Mouse (Mus musculus) hindbrain, embryonic 15.5 days (tissue): Measurements from ENCODE around the gene Tmem230. TPM values are rescaled to one million over a fixed set of nuclear protein-coding genes. Genes with fewer than 3 reads are reported as not detected.
A peak's percentile ranks its signal among the peaks of the same experiment; 100 is the strongest.
"Not testable (repeated sequence)": the region's sequence is repeated elsewhere in the genome, so short reads cannot be mapped to it uniquely, and the experiment has no call there.

Source experiments
- ATAC-seq: fragments of 200-750 bp; cut with Nextera tagmentation; 2 replicates; pipeline ENCODE4 v1.8.0; 2017; ENCODE audit warnings: low read depth, moderate number of reproducible peaks, moderate TSS enrichment; ENCODE audit not compliant: low FRiP score
- H3K27ac ChIP-seq: fragments of 300-500 bp; sonication (generic); replicated peaks from 2 replicates; pipeline ENCODE4 v1.5.1; 2015; ENCODE audit warnings: mild to moderate bottlenecking, inconsistent platforms
- H3K27me3 ChIP-seq: fragments of 300-500 bp; sonication (generic); 2 replicates; pipeline ENCODE4 v1.6.1; 2015; ENCODE audit warnings: control low read depth, inconsistent platforms
- H3K36me3 ChIP-seq: fragments of 300-500 bp; sonication (generic); 2 replicates; pipeline ENCODE4 v1.6.1; 2015; ENCODE audit warnings: control low read depth, inconsistent platforms
- H3K4me1 ChIP-seq: fragments of 300-500 bp; sonication (generic); replicated peaks from 2 replicates; pipeline ENCODE4 v1.6.1; 2015; ENCODE audit warnings: control low read depth, inconsistent platforms
- H3K4me2 ChIP-seq: fragments of 300-500 bp; sonication (generic); 2 replicates; pipeline ENCODE4 v1.6.1; 2015; ENCODE audit warnings: moderate library complexity, mild to moderate bottlenecking, inconsistent platforms
- H3K4me3 ChIP-seq: fragments of 300-500 bp; sonication (generic); 2 replicates; pipeline ENCODE4 v1.5.1; 2015; ENCODE audit warnings: mild to moderate bottlenecking, inconsistent platforms
- H3K9ac ChIP-seq: fragments of 300-500 bp; sonication (generic); 2 replicates; pipeline ENCODE4 v1.6.1; 2015; ENCODE audit warnings: inconsistent platforms
- H3K9me3 ChIP-seq: fragments of 300-500 bp; sonication (generic); 2 replicates; pipeline ENCODE4 v1.6.1; 2016; ENCODE audit warnings: control low read depth, inconsistent platforms
- WGBS: fragments of 180-500 bp; shearing (Covaris S2); methylation state at CpG from one replicate; pipeline ENCODE4 v1.1.7; 2015; 5-methylcytosine and 5-hydroxymethylcytosine counted together
- polyA plus RNA-seq: library from polyadenylated mRNA; unstranded; fragments of >200 nt; fragmentation: Nextera tagmentation; extraction: Ambion mirVana; gene quantifications from 2 replicates; pipeline ENCODE4 v1.2.1, GENCODE M21; 2015

Gene Tmem230
- polyA plus RNA-seq, result 43.7 and 51.1 TPM in 2 replicates

DNA sequence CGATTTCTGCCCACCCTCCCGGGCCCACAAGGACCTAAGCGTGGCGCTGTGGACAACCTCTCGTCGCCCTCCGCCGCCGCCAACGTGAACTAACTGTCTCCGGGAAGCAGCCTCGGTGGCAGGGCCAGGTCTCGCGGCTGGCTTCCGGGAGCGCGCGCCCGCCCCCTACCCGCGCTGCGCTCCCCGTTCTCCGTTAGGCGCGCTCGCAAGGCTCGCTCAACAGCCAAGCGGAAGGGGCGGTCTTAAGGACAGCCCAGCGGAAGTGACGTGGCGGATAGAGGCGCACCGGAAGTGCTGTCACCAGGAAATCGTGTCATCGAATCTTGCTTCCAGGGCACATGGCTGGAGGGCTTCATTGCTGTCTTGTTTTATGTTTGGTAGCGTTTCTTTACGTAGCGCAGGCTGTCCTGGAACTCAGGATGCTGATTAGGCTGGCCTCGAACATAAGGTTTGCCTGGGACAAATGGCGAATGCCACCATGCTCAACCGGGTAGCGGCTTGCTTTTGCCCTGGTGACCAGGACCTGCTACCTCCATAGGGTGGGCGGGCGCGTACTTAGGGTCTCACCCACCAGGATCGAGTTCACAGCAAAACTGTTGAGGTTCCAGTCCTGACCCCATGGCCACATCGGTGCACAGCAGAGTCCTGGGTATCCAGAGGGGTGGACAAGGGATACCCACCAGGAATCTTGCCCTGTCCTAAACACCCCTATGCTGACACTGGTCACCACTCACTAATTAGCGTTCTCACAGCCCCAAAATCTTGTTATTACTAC is at the start of gene Tmem230:
Gene Tmem230 (minus strand): TSS at position 269 of the 775 bp plus-strand sequence.
- peak within 1 kb of the TSS; percentile 63 for H3K4me3 ChIP-seq
- 6% methylated on average over 50 of the region's 50 CpGs for WGBS
- ATAC-seq, result peak; percentile 94
- peaks cover 29% of the 10 kb centered on the region for H3K4me1 ChIP-seq
- peak within 1 kb of the TSS; percentile 81 for H3K27ac ChIP-seq
- H3K9me3 ChIP-seq, result no peaks in the 10 kb centered on the region
- H3K9ac ChIP-seq, result peak within 1 kb of the TSS; percentile 53
- H3K27me3 ChIP-seq, result no peaks in the 10 kb centered on the region
- peak within 1 kb of the TSS; percentile 95 for H3K4me2 ChIP-seq
- H3K36me3 ChIP-seq, result peaks cover 17% of the 10 kb centered on the region; the same call in 1 of the 2 replicates

DNA sequence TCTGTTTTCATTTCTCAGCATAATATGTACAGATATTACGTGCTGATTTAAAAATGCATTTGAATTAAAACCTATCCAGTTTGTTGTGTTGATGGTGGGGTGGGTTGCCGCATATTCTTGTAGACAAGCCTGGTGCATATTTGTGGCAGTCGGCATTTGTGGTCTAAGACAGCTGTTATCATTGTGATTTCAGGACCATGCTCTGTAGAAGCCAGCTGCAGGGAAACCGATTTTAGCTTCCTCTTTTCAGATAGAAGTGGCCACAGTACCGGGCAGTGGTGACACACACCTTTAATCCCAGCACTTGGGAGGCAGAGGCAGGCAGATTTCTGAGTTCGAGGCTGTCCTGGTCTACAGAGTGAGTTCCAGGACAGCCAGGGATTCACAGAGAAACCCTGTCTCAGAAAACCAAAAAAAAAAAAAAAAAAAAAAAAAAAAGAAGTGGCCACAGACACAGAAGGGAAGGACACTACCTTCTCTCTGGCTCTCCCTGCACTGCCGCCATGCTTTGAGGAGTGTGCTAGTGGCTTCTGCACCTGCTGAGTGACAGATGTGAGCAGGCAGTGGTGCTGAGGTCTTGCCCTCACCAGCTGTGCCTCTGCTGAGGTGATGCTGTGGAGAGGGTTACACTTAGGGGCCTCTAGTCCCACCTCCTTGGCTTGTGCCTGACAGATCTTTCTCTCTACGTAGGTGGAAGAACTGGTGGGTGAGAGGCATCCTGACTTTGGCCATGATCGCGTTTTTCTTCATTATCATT is 46.3 kb upstream of the Tmem230 start:
- no peak for ATAC-seq
- Histone ChIP-seq H3K4me2 (no peak overlapping the region), H3K9ac (no peak overlapping the region), H3K9me3 (no peaks in the 10 kb centered on the region), H3K27me3 (no peaks in the 10 kb centered on the region), H3K4me1 (peaks cover 18% of the 10 kb centered on the region), H3K27ac (no peak overlapping the region), H3K4me3 (no peak overlapping the region), H3K36me3 (peaks cover 36% of the 10 kb centered on the region)
- WGBS, result 92% methylated on average over 10 of the region's 10 CpGs

DNA sequence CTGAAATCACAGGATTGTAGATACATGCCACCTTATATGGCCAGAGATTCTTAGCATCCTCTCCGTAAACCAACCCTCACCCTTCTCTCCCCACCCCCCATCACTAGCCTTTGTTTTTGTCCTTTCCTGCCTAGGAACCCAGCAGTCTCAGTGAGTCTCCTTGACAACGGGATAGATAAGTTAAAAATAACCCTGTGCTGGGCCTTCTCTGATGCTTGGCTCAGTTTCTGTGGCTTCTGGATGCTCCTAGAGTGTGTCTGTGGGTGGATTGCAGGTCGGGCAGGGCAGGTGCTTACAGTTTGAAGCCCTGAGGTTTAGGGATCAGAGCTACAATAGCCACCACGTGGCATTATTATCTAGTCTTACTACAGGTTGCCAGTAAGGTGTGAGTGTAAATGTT is 44.5 kb upstream of the Tmem230 start:
- H3K9me3 ChIP-seq, result no peaks in the 10 kb centered on the region
- WGBS, result 20% methylated on average over 4 of the region's 4 CpGs

DNA sequence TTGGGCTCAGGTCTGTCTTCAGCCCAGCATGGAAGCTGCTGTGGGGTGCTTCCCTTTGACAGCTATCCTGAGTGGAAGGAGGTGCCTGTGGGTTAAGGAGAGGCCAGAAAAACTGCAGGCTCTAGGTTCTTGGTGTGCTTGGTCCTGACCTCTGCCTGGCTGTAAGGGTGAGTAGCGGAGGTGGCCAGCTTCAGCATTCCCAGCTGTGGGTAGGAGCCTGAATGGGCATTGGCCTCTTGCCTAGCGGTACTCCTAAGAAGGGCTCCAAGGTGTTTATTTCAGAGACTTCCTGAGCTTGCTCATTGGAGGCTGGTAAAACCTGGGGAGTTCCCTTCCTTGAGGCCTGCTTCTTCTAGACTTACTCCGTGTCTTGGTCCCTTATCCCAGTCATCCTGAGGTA is 43.7 kb upstream of the Tmem230 start:
- no peaks in the 10 kb centered on the region for H3K9me3 ChIP-seq
- no peaks in the 10 kb centered on the region for H3K27me3 ChIP-seq
- H3K4me2 ChIP-seq, result no peak overlapping the region
- no peak overlapping the region for H3K27ac ChIP-seq
- H3K36me3 ChIP-seq, result peaks cover 24% of the 10 kb centered on the region
- no peak overlapping the region for H3K4me3 ChIP-seq
- H3K4me1 ChIP-seq, result peaks cover 18% of the 10 kb centered on the region
- no peak overlapping the region for H3K9ac ChIP-seq
- 67% methylated on average over 3 of the region's 3 CpGs for WGBS
- ATAC-seq, result 0 out of 2 replicates have a peak, but pooled peaks have one; percentile 29

More for the DNA sequence above, 44.5 kb upstream of the Tmem230 start:
- Histone ChIP-seq H3K4me2 (no peak overlapping the region), H3K4me3 (no peak overlapping the region), H3K4me1 (peaks cover 18% of the 10 kb centered on the region), H3K27ac (no peak overlapping the region), H3K27me3 (no peaks in the 10 kb centered on the region), H3K36me3 (peaks cover 26% of the 10 kb centered on the region), H3K9ac (no peak overlapping the region)
- no peak for ATAC-seq

DNA sequence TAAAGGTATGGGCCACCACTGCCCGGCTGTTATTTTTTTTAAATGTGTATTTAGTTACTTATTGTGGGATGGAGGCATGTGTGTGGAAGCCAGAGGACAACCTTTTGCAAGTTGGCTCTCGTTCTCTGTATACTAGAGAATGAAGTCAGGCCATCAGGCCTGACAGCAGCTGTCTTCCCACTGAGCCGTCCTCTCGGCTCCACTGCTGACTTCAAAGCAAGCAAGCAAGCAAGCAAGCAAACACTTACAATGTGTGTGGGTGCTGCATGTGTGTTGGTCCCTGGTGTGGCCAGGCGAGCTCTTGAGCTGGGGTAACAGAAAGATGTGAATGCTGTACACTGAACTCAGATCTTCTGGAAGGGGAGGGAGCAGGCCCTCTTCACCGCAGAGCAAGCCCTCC is 43.2 kb upstream of the Tmem230 start:
- Histone ChIP-seq H3K9me3 (no peaks in the 10 kb centered on the region), H3K27ac (no peak overlapping the region), H3K27me3 (no peaks in the 10 kb centered on the region), H3K4me2 (no peak overlapping the region), H3K36me3 (peaks cover 21% of the 10 kb centered on the region), H3K4me1 (peaks cover 18% of the 10 kb centered on the region), H3K9ac (no peak overlapping the region), H3K4me3 (no peak overlapping the region)
- no peak for ATAC-seq
- 74% methylated on average over 6 of the region's 6 CpGs for WGBS

DNA sequence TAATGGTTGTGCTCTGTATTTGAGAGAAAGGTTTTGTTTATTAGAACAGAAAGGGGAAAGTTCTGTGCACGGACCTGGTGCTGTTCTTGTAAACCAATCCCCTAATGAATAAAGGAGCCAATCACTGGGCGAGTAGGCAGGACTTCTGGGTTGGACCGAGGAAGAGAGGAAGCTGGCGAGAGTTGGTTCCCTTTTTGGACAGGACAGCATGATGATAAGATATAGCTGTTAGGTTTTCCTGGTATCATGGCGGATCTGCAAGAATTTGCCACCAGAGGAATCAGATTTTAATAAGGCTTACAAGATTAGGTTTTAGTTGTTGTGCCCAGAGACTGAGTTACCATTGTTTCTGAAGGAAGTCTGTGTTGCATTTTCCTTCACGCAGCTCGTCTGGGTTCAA is 41.6 kb upstream of the Tmem230 start:
- WGBS, result 89% methylated on average over 5 of the region's 7 CpGs

DNA sequence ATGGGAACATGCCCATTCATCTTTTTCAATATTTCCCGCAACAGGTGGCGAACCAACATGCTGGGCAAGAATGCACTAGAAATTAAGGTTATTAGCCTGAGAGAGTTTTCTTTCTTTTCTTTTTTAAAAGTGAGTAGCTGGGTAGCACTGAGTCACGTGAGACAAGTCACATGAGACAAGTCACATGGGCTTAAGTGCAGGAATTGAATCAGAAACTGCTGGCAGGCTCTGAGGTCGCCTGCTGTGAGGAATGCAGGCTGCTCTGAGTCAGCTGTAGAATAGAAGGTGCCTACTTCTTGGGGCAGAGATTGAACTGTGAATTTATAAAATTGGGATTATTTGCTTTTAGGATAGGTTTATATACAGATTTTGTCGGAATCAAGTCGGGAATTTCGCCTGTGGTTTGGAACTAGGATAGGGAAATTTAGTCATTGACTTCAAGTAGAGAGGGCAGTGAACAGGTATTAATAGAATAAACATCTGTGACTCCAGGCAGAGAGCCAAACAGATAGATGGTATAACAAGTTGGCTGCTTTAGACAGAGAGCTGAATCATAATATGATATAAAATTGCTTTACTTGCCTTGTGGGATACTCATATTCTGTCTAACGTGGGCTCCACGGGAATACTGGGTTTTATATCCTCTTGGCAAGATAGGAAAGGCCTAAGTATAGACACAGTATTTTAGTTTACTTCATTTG is 38.9 kb upstream of the Tmem230 start:
- no peaks in the 10 kb centered on the region for H3K9me3 ChIP-seq
- no peak overlapping the region for H3K27ac ChIP-seq
- no peak overlapping the region for H3K9ac ChIP-seq
- no peak for ATAC-seq
- no peaks in the 10 kb centered on the region for H3K27me3 ChIP-seq
- H3K4me2 ChIP-seq, result no peak overlapping the region
- H3K4me3 ChIP-seq, result no peak overlapping the region
- WGBS, result 84% methylated on average over 9 of the region's 9 CpGs
- H3K36me3 ChIP-seq, result no peaks in the 10 kb centered on the region; the same call in 1 of the 2 replicates
- peaks cover 32% of the 10 kb centered on the region for H3K4me1 ChIP-seq

More for the DNA sequence above, 41.6 kb upstream of the Tmem230 start:
- not testable (repeated sequence) for H3K27me3 ChIP-seq, H3K36me3 ChIP-seq, H3K4me3 ChIP-seq, H3K4me2 ChIP-seq, H3K9me3 ChIP-seq, H3K9ac ChIP-seq, ATAC-seq, H3K27ac ChIP-seq
- peaks cover 18% of the 10 kb centered on the region for H3K4me1 ChIP-seq

DNA sequence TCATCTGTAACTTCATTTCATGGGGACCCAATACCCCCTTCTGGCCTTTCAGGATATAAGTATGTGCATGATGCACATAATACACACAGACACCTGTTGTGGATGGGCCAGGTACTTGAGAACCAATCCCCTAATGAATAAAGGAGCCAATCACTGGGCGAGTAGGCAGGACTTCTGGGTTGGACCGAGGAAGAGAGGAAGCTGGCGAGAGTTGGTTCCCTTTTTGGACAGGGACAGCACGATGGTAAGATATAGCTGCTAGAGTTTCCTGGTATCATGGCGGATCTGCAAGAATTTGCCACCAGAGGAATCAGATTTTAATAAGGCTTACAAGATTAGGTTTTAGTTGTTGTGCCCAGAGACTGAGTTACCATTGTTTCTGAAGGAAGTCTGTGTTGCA is 38.1 kb upstream of the Tmem230 start:
- not testable (repeated sequence) for H3K4me2 ChIP-seq, H3K9ac ChIP-seq, H3K9me3 ChIP-seq, H3K36me3 ChIP-seq, H3K27me3 ChIP-seq, H3K27ac ChIP-seq, ATAC-seq, H3K4me3 ChIP-seq
- peaks cover 27% of the 10 kb centered on the region for H3K4me1 ChIP-seq
- WGBS, result 90% methylated on average over 5 of the region's 5 CpGs

DNA sequence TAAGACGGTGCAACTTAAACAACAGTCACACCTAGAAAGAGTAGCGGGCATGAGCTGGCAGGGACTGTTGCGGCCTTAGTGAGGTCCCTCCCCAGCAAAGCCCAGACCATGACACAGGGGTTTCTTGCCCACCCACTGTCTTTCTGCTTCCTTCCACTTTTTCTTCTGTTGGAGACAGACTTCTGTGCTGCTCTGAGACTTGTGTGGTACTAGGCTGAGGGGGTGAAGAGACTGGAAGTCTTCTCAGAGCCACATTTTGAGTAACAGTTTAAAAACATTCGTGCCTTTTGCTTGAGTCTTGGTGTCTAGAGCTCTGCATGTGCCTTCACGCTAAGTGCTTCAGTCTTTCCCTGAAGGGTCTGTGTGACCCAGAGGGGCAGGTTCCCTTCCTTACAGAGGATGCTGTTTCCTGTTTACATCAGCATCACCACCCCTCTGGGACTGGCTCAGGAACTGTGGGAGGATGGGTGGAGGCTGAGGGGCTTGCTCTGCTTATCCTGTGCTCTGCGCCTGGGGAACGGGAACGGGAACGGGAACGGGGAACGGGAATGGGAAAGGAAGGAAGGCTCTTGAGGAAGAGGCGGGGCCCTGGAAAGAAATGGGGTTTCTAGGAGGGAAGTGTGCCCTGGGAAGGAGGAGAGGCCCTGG is 37.0 kb upstream of the Tmem230 start:
- peak overlapping the region; percentile 44; the same call in 1 of the 2 replicates for H3K27ac ChIP-seq
- WGBS, result 87% methylated on average over 12 of the region's 12 CpGs
- H3K36me3 ChIP-seq, result peaks cover 3% of the 10 kb centered on the region; the same call in 1 of the 2 replicates
- H3K4me3 ChIP-seq, result no peak overlapping the region
- H3K4me2 ChIP-seq, result no peak overlapping the region
- no peaks in the 10 kb centered on the region for H3K27me3 ChIP-seq
- H3K9ac ChIP-seq, result no peak overlapping the region
- ATAC-seq, result peak; percentile 38; the same call in 1 of the 2 replicates
- H3K4me1 ChIP-seq, result peaks cover 27% of the 10 kb centered on the region
- no peaks in the 10 kb centered on the region for H3K9me3 ChIP-seq

DNA sequence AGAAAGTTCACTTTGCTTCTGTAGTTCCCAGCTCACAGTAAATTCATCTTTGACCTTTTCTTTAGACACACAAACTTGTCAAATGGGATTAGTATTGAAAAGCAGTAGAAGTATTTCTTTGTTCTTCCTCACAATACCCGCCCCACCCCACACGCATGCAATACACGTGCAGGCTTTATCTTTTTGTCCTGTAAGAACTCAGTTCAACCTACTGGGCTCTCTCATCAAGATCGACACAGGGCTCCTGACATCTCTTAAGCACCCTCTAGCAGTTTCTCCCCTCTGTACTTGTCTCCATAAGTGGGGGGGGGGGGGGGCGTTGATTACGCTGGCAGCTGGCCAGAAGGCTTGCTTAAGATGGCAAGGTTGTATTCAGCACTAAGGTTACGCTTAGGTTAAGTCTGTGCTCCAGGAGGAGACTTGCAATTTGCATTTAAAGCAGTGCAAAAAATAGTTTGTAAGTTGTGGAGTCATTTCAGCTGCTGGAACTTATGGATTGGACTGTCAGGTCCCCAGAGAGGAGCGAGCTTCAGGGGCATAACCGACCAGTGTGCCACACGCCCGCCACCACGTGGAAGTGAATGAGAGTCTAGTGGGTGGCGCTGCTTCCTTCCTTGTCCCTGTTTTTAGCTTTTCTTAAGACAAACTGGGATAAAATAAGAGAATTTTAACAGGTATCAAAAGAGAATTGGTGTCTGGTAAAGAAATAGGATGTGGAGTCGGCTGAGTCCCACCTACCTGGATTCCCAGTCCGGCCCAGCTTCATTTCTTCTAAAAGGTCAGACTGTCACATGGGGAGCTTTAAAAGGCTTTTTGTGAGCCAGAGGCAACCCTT is 35.8 kb upstream of the Tmem230 start:
- Histone ChIP-seq H3K36me3 (peaks cover 3% of the 10 kb centered on the region; the same call in 1 of the 2 replicates), H3K27ac (peak overlapping the region; percentile 44), H3K4me1 (peaks cover 32% of the 10 kb centered on the region), H3K9ac (no peak overlapping the region), H3K4me3 (no peak overlapping the region), H3K9me3 (no peaks in the 10 kb centered on the region), H3K4me2 (no peak overlapping the region), H3K27me3 (no peaks in the 10 kb centered on the region)
- ATAC-seq, result no peak
- 52% methylated on average over 15 of the region's 15 CpGs for WGBS
